Comparison of ENCODE assay signal across 9 mouse cellular contexts in genomic region chr1:153898989-153899730, GRCm38 (mm10). TPM values are rescaled to one million over a fixed set of nuclear protein-coding genes. Genes with fewer than 3 reads are reported as not detected.
DNase-seq lines count a peak whose midpoint lies in the region; ATAC-seq lines count a peak whose summit lies in the region.
"Had no signal": no experiment of that assay in that cellular context is flagged by ENCODE, and none has a peak within 500 bp of the region (broad histone marks: within the 10 kb centered on the region; RNA-seq: fewer than 3 reads in every experiment).

No protein-coding gene starts in this region.

- 19% methylated on average over 22 of the region's 22 CpGs for WGBS in kidney, embryonic 16.5 days
- WGBS in hindbrain, embryonic 12.5 days = 17% methylated on average over 22 of the region's 22 CpGs
- 14% methylated on average over 22 of the region's 22 CpGs for WGBS in midbrain, embryonic 14.5 days

- no peaks in the 10 kb centered on the region for H3K9me3 ChIP-seq in kidney, embryonic 16.5 days (ENCODE audit: low read length)
- no peaks in the 10 kb centered on the region for H3K9me3 ChIP-seq in hindbrain, embryonic 12.5 days (replicated peaks)
- H3K9me3 ChIP-seq in midbrain, embryonic 14.5 days (ENCODE audit: control insufficient read depth, low read length) = no peaks in the 10 kb centered on the region

- H3K4me3 ChIP-seq in kidney, embryonic 16.5 days (ENCODE audit: low read length) = peak overlapping the region; percentile 86
- H3K4me3 ChIP-seq in hindbrain, embryonic 12.5 days = peak overlapping the region; percentile 86
- H3K4me3 ChIP-seq in midbrain, embryonic 14.5 days (replicated peaks; ENCODE audit: low read depth, low read length) = peak overlapping the region; percentile 91

- H3K9ac ChIP-seq in kidney, embryonic 16.5 days (replicated peaks; ENCODE audit: low read length) = peak overlapping the region; percentile 71
- peak overlapping the region; percentile 94 for H3K9ac ChIP-seq in hindbrain, embryonic 12.5 days
- peak overlapping the region; percentile 92 for H3K9ac ChIP-seq in midbrain, embryonic 14.5 days (replicated peaks; ENCODE audit: low read length)

- DNase-seq in kidney, postnatal 14 days = no peak
- peak; percentile 27 to 34 for DNase-seq in cerebellum, adult 18-20 months
- no peak for DNase-seq in midbrain, embryonic 14.5 days
- no peak for DNase-seq in left cerebral cortex, postnatal 36 days (ENCODE audit: low spot score in 2 of 2)
- no peak for DNase-seq in kidney, adult 9 months
- DNase-seq in left cerebral cortex, postnatal 4 days = no peak

- H3K27me3 ChIP-seq in kidney, embryonic 16.5 days (ENCODE audit: insufficient read depth, low read length) = no peaks in the 10 kb centered on the region
- 0 out of 2 replicates have a peak, but pooled peaks cover 1% of the 10 kb centered on the region for H3K27me3 ChIP-seq in hindbrain, embryonic 12.5 days
- no peaks in the 10 kb centered on the region for H3K27me3 ChIP-seq in midbrain, embryonic 14.5 days (ENCODE audit: control insufficient read depth, insufficient read depth, low read length)

- H3K4me2 ChIP-seq in kidney, embryonic 16.5 days (replicated peaks; ENCODE audit: low read depth, low read length) = peak overlapping the region; percentile 84
- H3K4me2 ChIP-seq in hindbrain, embryonic 12.5 days (replicated peaks) = peak overlapping the region; percentile 87
- peak overlapping the region; percentile 87 for H3K4me2 ChIP-seq in midbrain, embryonic 14.5 days (ENCODE audit: low read length)

- peaks cover 12% of the 10 kb centered on the region for H3K4me1 ChIP-seq in kidney, embryonic 16.5 days (ENCODE audit: insufficient read depth, low read length)
- H3K4me1 ChIP-seq in hindbrain, embryonic 12.5 days = peaks cover 26% of the 10 kb centered on the region
- peaks cover 31% of the 10 kb centered on the region for H3K4me1 ChIP-seq in midbrain, embryonic 14.5 days (ENCODE audit: control insufficient read depth, insufficient read depth, low read length)

- H3K36me3 ChIP-seq in kidney, embryonic 16.5 days (ENCODE audit: insufficient read depth, low read length) = peaks cover 15% of the 10 kb centered on the region
- peaks cover 14% of the 10 kb centered on the region for H3K36me3 ChIP-seq in hindbrain, embryonic 12.5 days
- H3K36me3 ChIP-seq in midbrain, embryonic 14.5 days (ENCODE audit: control insufficient read depth, insufficient read depth, low read length) = peaks cover 14% of the 10 kb centered on the region

- H3K27ac ChIP-seq in kidney, embryonic 16.5 days (ENCODE audit: low read length) = peak overlapping the region; percentile 87
- H3K27ac ChIP-seq in hindbrain, embryonic 12.5 days = peak overlapping the region; percentile 96
- peak overlapping the region; percentile 97 for H3K27ac ChIP-seq in midbrain, embryonic 14.5 days (replicated peaks; ENCODE audit: low read depth, low read length)

- peak; percentile 25 for ATAC-seq in kidney, embryonic 16.5 days (ENCODE audit: low FRiP score, low TSS enrichment)
- peak; percentile 69 for ATAC-seq in hindbrain, embryonic 12.5 days (ENCODE audit: low FRiP score)
- peak; percentile 57; the same call in 1 of the 2 replicates for ATAC-seq in midbrain, embryonic 14.5 days (ENCODE audit: low FRiP score, low TSS enrichment)

- intact Hi-C loops in left cerebral cortex, postnatal 36 days (cut with DNase I) = loop anchor here (1.0 to 5.0 kb wide), 2 partner anchors 133 to 828 kb away; no protein-coding TSS in a partner anchor
- intact Hi-C loops in left cerebral cortex, postnatal 4 days (cut with DNase I) = loop anchor here (5.0 kb wide), 2 partner anchors 133 to 218 kb away; no protein-coding TSS in a partner anchor

RNA-seq across cellular contexts. Expression of gene Glul, which starts 0.6 kb away (rescaled TPM):
- polyA plus RNA-seq in kidney, embryonic 16.5 days (2015; fragmentation: Nextera tagmentation; extraction: Ambion mirVana) = 159 and 176 TPM in 2 replicates
- polyA plus RNA-seq in hindbrain, embryonic 12.5 days (2016; fragmentation: Nextera tagmentation; extraction: Ambion mirVana) = 126 TPM in 2 replicates
- 130 and 155 TPM in 2 replicates for polyA plus RNA-seq in midbrain, embryonic 14.5 days (2014; fragmentation: Nextera tagmentation; extraction: Ambion mirVana)
- 1,000 to 10,000 TPM; 1,847 to 2,050 TPM for total RNA-seq in left cerebral cortex, postnatal 36 days (2021)
- 100 to 1,000 TPM; 359 to 362 TPM for total RNA-seq in left cerebral cortex, postnatal 4 days (2021)

RNA-seq across cellular contexts. Expression of gene Teddm2, which starts 0.9 kb away (rescaled TPM):
- 0.58 and 0.67 TPM in 2 replicates for polyA plus RNA-seq in kidney, embryonic 16.5 days (2015; fragmentation: Nextera tagmentation; extraction: Ambion mirVana)
- polyA plus RNA-seq in hindbrain, embryonic 12.5 days (2016; fragmentation: Nextera tagmentation; extraction: Ambion mirVana) = 0.66 and 0.77 TPM in 2 replicates
- polyA plus RNA-seq in midbrain, embryonic 14.5 days (2014; fragmentation: Nextera tagmentation; extraction: Ambion mirVana) = 0.80 and 0.94 TPM in 2 replicates
- total RNA-seq in left cerebral cortex, postnatal 36 days (2021) = 1 to 10 TPM; 3.6 to 3.9 TPM
- 1 to 10 TPM; 2.1 to 3.5 TPM for total RNA-seq in left cerebral cortex, postnatal 4 days (2021)

RNA-seq across cellular contexts. Expression of gene Teddm1a, which starts 7.6 kb away (rescaled TPM):
- polyA plus RNA-seq in kidney, embryonic 16.5 days (2015; fragmentation: Nextera tagmentation; extraction: Ambion mirVana) = not detected in 2 replicates
- not detected in 2 replicates for polyA plus RNA-seq in hindbrain, embryonic 12.5 days (2016; fragmentation: Nextera tagmentation; extraction: Ambion mirVana)
- not detected in 2 replicates for polyA plus RNA-seq in midbrain, embryonic 14.5 days (2014; fragmentation: Nextera tagmentation; extraction: Ambion mirVana)
- not detected for total RNA-seq in left cerebral cortex, postnatal 36 days (2021)
- not detected for total RNA-seq in left cerebral cortex, postnatal 4 days (2021)
- total RNA-seq: neutrophil, adult 5-6 weeks had no signal

RNA-seq across cellular contexts. Expression of gene Teddm1b, which starts 25.0 kb away (rescaled TPM):
- polyA plus RNA-seq in kidney, embryonic 16.5 days (2015; fragmentation: Nextera tagmentation; extraction: Ambion mirVana) = 0.39 and 0.40 TPM in 2 replicates
- polyA plus RNA-seq in hindbrain, embryonic 12.5 days (2016; fragmentation: Nextera tagmentation; extraction: Ambion mirVana) = 0.42 and 0.46 TPM in 2 replicates
- 0.50 and 0.55 TPM in 2 replicates for polyA plus RNA-seq in midbrain, embryonic 14.5 days (2014; fragmentation: Nextera tagmentation; extraction: Ambion mirVana)
- not detected for total RNA-seq in left cerebral cortex, postnatal 36 days (2021)
- not detected for total RNA-seq in left cerebral cortex, postnatal 4 days (2021)
- total RNA-seq: neutrophil, adult 5-6 weeks had no signal

RNA-seq across cellular contexts. Expression of gene Rgsl1, which starts 55.2 kb away (rescaled TPM):
- polyA plus RNA-seq in kidney, embryonic 16.5 days (2015; fragmentation: Nextera tagmentation; extraction: Ambion mirVana) = not detected in 2 replicates
- polyA plus RNA-seq in hindbrain, embryonic 12.5 days (2016; fragmentation: Nextera tagmentation; extraction: Ambion mirVana) = 0.12 and 0.27 TPM in 2 replicates
- 0.15 and 0.20 TPM in 2 replicates for polyA plus RNA-seq in midbrain, embryonic 14.5 days (2014; fragmentation: Nextera tagmentation; extraction: Ambion mirVana)
- 1 to 10 TPM; 1.3 to 2.3 TPM for total RNA-seq in left cerebral cortex, postnatal 36 days (2021)
- total RNA-seq in left cerebral cortex, postnatal 4 days (2021) = 1 to 10 TPM; 1.3 to 1.5 TPM
- total RNA-seq: neutrophil, adult 5-6 weeks had no signal

Comparison
In these comparisons a context has a peak if more than half of its experiments do, and no peak if none do; other contexts are left out.
1. DNase-seq: peak in cerebellum, adult 18-20 months (2 of 2); none in kidney, postnatal 14 days (single experiment), midbrain, embryonic 14.5 days (single experiment), left cerebral cortex, postnatal 36 days (0 of 2), kidney, adult 9 months (single experiment) and left cerebral cortex, postnatal 4 days (single experiment).
2. Peak in every context shown above with its lines, with median percentiles within 50 percentile points of each other: ATAC-seq, H3K27ac ChIP-seq, H3K4me2 ChIP-seq, H3K4me3 ChIP-seq and H3K9ac ChIP-seq.